Mouse (Mus musculus) midbrain, embryonic 13.5 days (tissue): ENCODE results near the gene Ccl22. TPM values are rescaled to one million over a fixed set of nuclear protein-coding genes. Genes with fewer than 3 reads are reported as not detected.

ENCODE experiments used
- ATAC-seq: fragments of 200-750 bp; cut with Nextera tagmentation; 2 replicates; pipeline ENCODE4 v1.8.0; 2017; ENCODE audit warnings: mild to moderate bottlenecking, moderate TSS enrichment, moderate library complexity
- H3K27ac ChIP-seq: fragments of 300-500 bp; sonication (generic); 2 replicates; pipeline ENCODE4 v1.5.1; 2015; ENCODE audit warnings: inconsistent platforms, mild to moderate bottlenecking, moderate library complexity
- H3K27me3 ChIP-seq: fragments of 300-500 bp; sonication (generic); 2 replicates; pipeline ENCODE4 v1.6.1; 2015; ENCODE audit warnings: mild to moderate bottlenecking, inconsistent platforms
- H3K36me3 ChIP-seq: fragments of 300-500 bp; sonication (generic); 2 replicates; pipeline ENCODE4 v1.6.1; 2015; ENCODE audit warnings: mild to moderate bottlenecking, inconsistent platforms
- H3K4me1 ChIP-seq: fragments of 300-500 bp; sonication (generic); replicated peaks from 2 replicates; pipeline ENCODE4 v1.6.1; 2015; ENCODE audit warnings: inconsistent platforms
- H3K4me2 ChIP-seq: fragments of 300-500 bp; sonication (generic); replicated peaks from 2 replicates; pipeline ENCODE4 v1.6.1; 2015; ENCODE audit warnings: moderate library complexity, mild to moderate bottlenecking, inconsistent platforms
- H3K4me3 ChIP-seq: fragments of 300-500 bp; sonication (generic); replicated peaks from 2 replicates; pipeline ENCODE4 v1.5.1; 2015; ENCODE audit warnings: mild to moderate bottlenecking, inconsistent platforms
- H3K9ac ChIP-seq: fragments of 300-500 bp; sonication (generic); replicated peaks from 2 replicates; pipeline ENCODE4 v1.6.1; 2015; ENCODE audit warnings: mild to moderate bottlenecking, inconsistent platforms
- H3K9me3 ChIP-seq: fragments of 300-500 bp; sonication (generic); 2 replicates; pipeline ENCODE4 v1.6.1; 2016; ENCODE audit warnings: mild to moderate bottlenecking, inconsistent platforms
- WGBS: fragments of 180-500 bp; shearing (Covaris S2); methylation state at CpG from one replicate; pipeline ENCODE4 v1.1.7; 2015; 5-methylcytosine and 5-hydroxymethylcytosine counted together
- polyA plus RNA-seq: library from polyadenylated mRNA; unstranded; fragments of >200 nt; fragmentation: Nextera tagmentation; extraction: Ambion mirVana; gene quantifications from 2 replicates; pipeline ENCODE4 v1.2.1, GENCODE M21; 2015

Gene Ccl22
- polyA plus RNA-seq, 1 experiment from 2014 or later = not detected

- peak within 1 kb of the TSS; percentile 78 for H3K9ac ChIP-seq
- peaks cover 31% of the 10 kb centered on the region for H3K27me3 ChIP-seq
- peaks cover 35% of the 10 kb centered on the region for H3K4me1 ChIP-seq
- peak within 1 kb of the TSS; percentile 88 for H3K4me2 ChIP-seq
- peak; percentile 90 for ATAC-seq
- H3K4me3 ChIP-seq = peak within 1 kb of the TSS; percentile 55
- H3K9me3 ChIP-seq = no peaks in the 10 kb centered on the region
- WGBS = 0% methylated on average over 37 of the region's 38 CpGs
- H3K36me3 ChIP-seq = no peaks in the 10 kb centered on the region
- H3K27ac ChIP-seq = 0 out of 2 replicates have a peak within 1 kb of the TSS, but pooled peaks have one; percentile 31
Observed at GRCm38 (mm10) chr8:94771941-94772670, 26.7 kb downstream of the Ccl22 start, which contains the start of gene Cx3cl1. TSS of gene Cx3cl1 (plus strand) at chr8:94772009.

GRCm38 (mm10) chr8:94773048-94773447 is 27.7 kb downstream of the Ccl22 start:
- H3K4me1 ChIP-seq = peaks cover 39% of the 10 kb centered on the region
- peaks cover 31% of the 10 kb centered on the region for H3K27me3 ChIP-seq
- WGBS = 51% methylated on average over 6 of the region's 6 CpGs
- peak overlapping the region; percentile 55 for H3K4me3 ChIP-seq
- no peak overlapping the region for H3K27ac ChIP-seq
- no peaks in the 10 kb centered on the region for H3K36me3 ChIP-seq
- H3K9me3 ChIP-seq = no peaks in the 10 kb centered on the region
- no peak for ATAC-seq
- H3K4me2 ChIP-seq = peak overlapping the region; percentile 88
- H3K9ac ChIP-seq = peak overlapping the region; percentile 78; the same call in 1 of the 2 replicates

- 0 out of 2 replicates have a peak overlapping the region, but pooled peaks have one; percentile 27 for H3K27ac ChIP-seq
- no peaks in the 10 kb centered on the region for H3K9me3 ChIP-seq
- H3K4me3 ChIP-seq = peak overlapping the region; percentile 55
- WGBS = 8% methylated on average over 12 of the region's 12 CpGs
- ATAC-seq = peak; percentile 40
- peaks cover 31% of the 10 kb centered on the region for H3K27me3 ChIP-seq
- H3K4me2 ChIP-seq = peak overlapping the region; percentile 88
- H3K36me3 ChIP-seq = no peaks in the 10 kb centered on the region
- H3K9ac ChIP-seq = peak overlapping the region; percentile 43; the same call in 1 of the 2 replicates
- H3K4me1 ChIP-seq = peaks cover 46% of the 10 kb centered on the region
Observed at GRCm38 (mm10) chr8:94773700-94774171, 28.3 kb downstream of the Ccl22 start.

- no peak for ATAC-seq
- Histone ChIP-seq H3K27ac (no peak overlapping the region), H3K9me3 (no peaks in the 10 kb centered on the region), H3K4me3 (no peak overlapping the region), H3K36me3 (no peaks in the 10 kb centered on the region), H3K4me1 (peaks cover 49% of the 10 kb centered on the region), H3K27me3 (peaks cover 27% of the 10 kb centered on the region), H3K4me2 (no peak overlapping the region), H3K9ac (no peak overlapping the region)
- WGBS = 93% methylated on average over 1 of the region's 1 CpGs
Observed at GRCm38 (mm10) chr8:94774601-94775000, 29.2 kb downstream of the Ccl22 start.

- Histone ChIP-seq H3K9ac (no peak overlapping the region), H3K4me3 (no peak overlapping the region), H3K27ac (no peak overlapping the region), H3K36me3 (no peaks in the 10 kb centered on the region), H3K4me1 (peaks cover 45% of the 10 kb centered on the region), H3K9me3 (no peaks in the 10 kb centered on the region), H3K27me3 (peaks cover 10% of the 10 kb centered on the region), H3K4me2 (no peak overlapping the region)
- 95% methylated on average over 2 of the region's 2 CpGs for WGBS
- no peak for ATAC-seq
Observed at GRCm38 (mm10) chr8:94776346-94776745, 31.0 kb downstream of the Ccl22 start.

- Histone ChIP-seq H3K9ac (no peak overlapping the region), H3K4me3 (no peak overlapping the region), H3K27me3 (peaks cover 3% of the 10 kb centered on the region; the same call in 1 of the 2 replicates), H3K9me3 (no peaks in the 10 kb centered on the region), H3K4me2 (no peak overlapping the region), H3K4me1 (peaks cover 37% of the 10 kb centered on the region), H3K27ac (no peak overlapping the region), H3K36me3 (no peaks in the 10 kb centered on the region)
- ATAC-seq = no peak
- 80% methylated on average over 10 of the region's 10 CpGs for WGBS
Observed at GRCm38 (mm10) chr8:94778036-94778435, 32.6 kb downstream of the Ccl22 start.

GRCm38 (mm10) chr8:94778473-94778872 is 33.1 kb downstream of the Ccl22 start:
- no peaks in the 10 kb centered on the region for H3K27me3 ChIP-seq
- H3K36me3 ChIP-seq = no peaks in the 10 kb centered on the region
- peaks cover 32% of the 10 kb centered on the region for H3K4me1 ChIP-seq
- H3K27ac ChIP-seq = no peak overlapping the region
- no peak overlapping the region for H3K4me2 ChIP-seq
- H3K9ac ChIP-seq = peak overlapping the region; percentile 25; the same call in 1 of the 2 replicates
- H3K4me3 ChIP-seq = no peak overlapping the region
- 69% methylated on average over 5 of the region's 5 CpGs for WGBS
- ATAC-seq = no peak
- no peaks in the 10 kb centered on the region for H3K9me3 ChIP-seq

GRCm38 (mm10) chr8:94778895-94779533 is 33.6 kb downstream of the Ccl22 start:
- Histone ChIP-seq H3K4me3 (no peak overlapping the region), H3K9ac (peak overlapping the region; percentile 25; the same call in 1 of the 2 replicates), H3K4me1 (peaks cover 27% of the 10 kb centered on the region), H3K9me3 (no peaks in the 10 kb centered on the region), H3K4me2 (no peak overlapping the region), H3K36me3 (no peaks in the 10 kb centered on the region), H3K27me3 (no peaks in the 10 kb centered on the region), H3K27ac (no peak overlapping the region)
- no peak for ATAC-seq
- 77% methylated on average over 10 of the region's 10 CpGs for WGBS

- no peaks in the 10 kb centered on the region for H3K9me3 ChIP-seq
- WGBS = 94% methylated on average over 16 of the region's 16 CpGs
Observed at GRCm38 (mm10) chr8:94779534-94780294, 34.3 kb downstream of the Ccl22 start.

GRCm38 (mm10) chr8:94780491-94781154 is 35.2 kb downstream of the Ccl22 start:
- no peaks in the 10 kb centered on the region for H3K27me3 ChIP-seq
- H3K4me1 ChIP-seq = peaks cover 23% of the 10 kb centered on the region
- no peak for ATAC-seq
- no peak overlapping the region for H3K4me3 ChIP-seq
- H3K9ac ChIP-seq = no peak overlapping the region
- 84% methylated on average over 21 of the region's 21 CpGs for WGBS
- H3K9me3 ChIP-seq = no peaks in the 10 kb centered on the region
- H3K4me2 ChIP-seq = no peak overlapping the region
- no peaks in the 10 kb centered on the region for H3K36me3 ChIP-seq
- H3K27ac ChIP-seq = no peak overlapping the region

More at GRCm38 (mm10) chr8:94779534-94780294, 34.3 kb downstream of the Ccl22 start:
- Histone ChIP-seq H3K36me3 (no peaks in the 10 kb centered on the region), H3K27ac (no peak overlapping the region), H3K9ac (no peak overlapping the region), H3K4me1 (peaks cover 23% of the 10 kb centered on the region), H3K27me3 (no peaks in the 10 kb centered on the region), H3K4me3 (no peak overlapping the region), H3K4me2 (no peak overlapping the region)
- ATAC-seq = no peak

GRCm38 (mm10) chr8:94781155-94781837 is 35.9 kb downstream of the Ccl22 start:
- 0 out of 2 replicates have a peak, but pooled peaks have one; percentile 18 for ATAC-seq
- Histone ChIP-seq H3K9me3 (no peaks in the 10 kb centered on the region), H3K36me3 (no peaks in the 10 kb centered on the region), H3K27me3 (no peaks in the 10 kb centered on the region), H3K4me3 (no peak overlapping the region), H3K4me1 (peaks cover 23% of the 10 kb centered on the region), H3K27ac (no peak overlapping the region), H3K4me2 (no peak overlapping the region), H3K9ac (no peak overlapping the region)
- WGBS = 64% methylated on average over 7 of the region's 7 CpGs
